Mouse (Mus musculus) lung, postnatal 10 days (tissue): ENCODE measurements at regions not wholly inside any gene's neighbourhood (a gene's known extent, or its start where the extent isn't known, plus 50 kb on each side); places are given as distances from the start of the nearest gene placed in this dataset.

Source experiments
- DNase-seq: peaks from one replicate; pipeline ENCODE4 v3.0.0; 2021

DNA sequence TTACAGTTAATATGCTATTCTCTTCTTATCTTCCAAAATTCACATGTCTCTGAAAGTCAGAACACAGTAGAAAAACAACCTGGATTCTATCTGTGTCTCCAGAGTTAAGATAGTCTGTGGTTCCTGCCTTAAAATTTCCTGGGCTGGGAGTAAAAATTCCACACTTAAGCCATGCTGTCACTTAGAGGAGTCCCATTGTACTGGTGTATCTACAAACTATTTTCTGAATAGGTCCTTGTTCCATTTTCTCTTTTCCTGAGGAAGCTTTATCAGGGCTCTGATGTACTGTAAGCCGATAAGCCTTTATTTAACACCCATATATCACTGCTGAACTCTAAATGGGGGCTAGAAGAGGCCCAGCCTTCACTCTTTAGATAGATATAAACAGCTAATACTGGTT, 1171.1 kb downstream of the Efnb2 start:
- no peak for DNase-seq

DNA sequence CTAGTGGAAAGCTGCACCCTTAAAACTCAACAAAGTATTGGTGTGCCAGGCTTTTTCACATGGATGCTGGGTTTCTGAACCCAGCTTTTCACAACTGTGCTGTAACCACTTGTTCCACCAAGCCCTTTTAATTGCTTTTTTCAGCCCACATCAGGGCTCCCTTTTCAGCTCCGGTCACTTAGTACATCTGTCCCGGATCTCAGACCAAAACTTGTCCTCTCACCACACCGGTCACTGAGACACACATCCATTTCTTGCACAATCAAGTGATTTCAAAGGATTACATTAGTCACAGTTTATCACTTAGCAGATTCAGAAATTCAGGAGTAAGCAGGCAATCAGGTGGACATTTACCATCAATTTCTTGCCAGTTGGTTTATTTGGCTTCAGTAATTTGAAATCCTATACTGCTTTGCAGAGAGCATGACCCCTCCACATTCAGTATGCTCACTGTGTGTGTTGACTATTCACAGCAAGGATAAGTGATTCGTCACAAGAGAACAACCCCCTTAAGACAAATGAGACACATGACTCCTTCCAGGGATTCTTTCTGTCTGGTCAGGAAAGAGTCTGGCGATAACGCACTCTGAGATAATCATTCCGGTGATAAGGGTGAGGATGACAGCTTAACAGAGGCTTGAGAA, 1188.8 kb downstream of the Efnb2 start:
- no peak for DNase-seq

DNA sequence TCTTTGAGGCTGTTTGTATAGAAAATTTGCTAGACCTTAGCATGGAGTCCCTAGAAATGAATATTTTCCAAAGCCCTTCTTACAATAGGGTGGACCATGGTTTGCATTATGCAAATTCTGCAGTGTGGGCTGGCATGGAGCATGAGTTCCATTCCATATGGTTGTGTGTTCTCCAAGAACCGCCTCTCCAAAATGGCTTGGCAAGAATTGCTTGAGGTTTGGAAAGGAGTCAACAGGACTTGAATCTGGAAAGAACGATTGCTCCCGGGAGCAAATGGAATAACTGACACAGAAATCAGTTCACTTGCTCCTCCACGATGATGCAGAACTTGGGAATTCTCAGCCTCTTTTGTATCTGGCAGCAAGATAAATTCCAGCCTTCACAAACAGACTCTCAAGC, 1191.8 kb downstream of the Efnb2 start:
- no peak for DNase-seq

DNA sequence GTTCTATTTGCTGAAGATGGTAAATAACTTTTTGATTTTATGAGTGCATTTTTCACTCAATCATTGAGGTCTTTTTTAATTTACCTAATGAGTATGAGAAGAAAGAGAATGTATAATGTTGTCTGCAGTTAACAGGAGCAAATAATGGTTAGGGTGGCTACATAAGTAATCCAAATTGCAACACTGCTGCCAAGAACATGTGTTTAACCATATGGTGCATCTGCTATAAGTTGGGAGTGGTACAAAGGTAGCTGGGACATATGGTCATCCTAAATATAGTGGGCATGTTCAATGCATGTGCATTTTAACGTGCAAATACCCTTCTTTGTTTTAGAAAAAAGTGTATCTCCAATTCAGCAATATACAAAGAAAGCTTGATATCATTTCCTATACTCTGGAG, 1198.2 kb downstream of the Efnb2 start:
- DNase-seq = no peak

DNA sequence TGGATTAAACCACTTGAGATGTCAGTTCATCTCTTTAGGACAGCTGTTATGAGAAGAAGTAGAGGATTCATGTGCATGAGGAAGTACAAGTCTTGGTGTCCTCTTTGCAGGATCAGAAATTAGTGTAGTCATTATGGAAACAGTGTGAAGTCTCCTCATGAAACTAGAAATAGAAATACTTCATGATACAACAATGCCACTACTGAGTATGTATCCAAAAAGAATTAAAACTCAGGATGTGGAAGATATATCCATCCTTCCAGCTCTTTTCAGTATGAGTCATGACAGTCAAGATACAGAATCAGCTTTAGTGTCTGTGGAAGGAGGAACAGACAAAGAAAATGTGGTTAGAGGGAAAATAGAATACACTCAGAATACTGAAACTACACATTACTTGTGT, 1211.7 kb downstream of the Efnb2 start:
- no peak for DNase-seq

DNA sequence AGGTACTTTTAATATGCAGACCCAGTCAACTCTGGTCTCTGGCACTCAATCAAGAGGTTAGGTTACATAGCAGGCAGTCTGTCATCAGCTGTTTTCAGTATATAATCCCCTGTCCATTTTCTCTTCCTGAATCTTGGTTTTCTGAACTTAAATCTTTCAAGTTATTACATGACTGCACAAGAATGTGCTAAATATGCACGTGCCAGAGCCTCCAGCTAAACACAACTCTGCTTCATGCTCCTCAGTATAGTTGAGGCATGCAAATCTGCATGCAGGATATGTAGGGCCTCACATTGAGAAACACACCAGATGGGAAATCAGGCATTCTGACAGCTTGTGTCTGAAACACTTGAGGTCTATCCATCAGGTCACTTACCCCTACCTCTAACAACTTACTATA, 1214.0 kb downstream of the Efnb2 start:
- DNase-seq = no peak

DNA sequence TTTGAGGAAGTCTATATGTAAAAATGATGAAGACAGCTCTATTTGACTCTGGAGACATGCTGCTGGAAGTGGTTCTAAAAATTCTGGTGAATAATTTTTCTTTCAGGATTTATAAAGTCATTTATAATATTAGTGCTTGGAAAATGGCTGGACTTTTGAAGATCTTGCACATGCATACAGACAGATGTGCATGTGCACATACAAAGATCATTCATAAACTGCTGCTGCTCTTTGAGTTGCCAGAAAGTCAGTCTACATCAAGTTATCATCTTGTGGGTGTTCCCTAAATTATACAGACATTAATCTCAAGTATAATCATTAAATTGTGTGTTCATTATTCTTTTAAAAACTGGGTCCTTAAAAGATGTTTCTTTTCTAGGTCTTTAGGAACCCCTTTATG, 1220.2 kb downstream of the Efnb2 start:
- DNase-seq = no peak

DNA sequence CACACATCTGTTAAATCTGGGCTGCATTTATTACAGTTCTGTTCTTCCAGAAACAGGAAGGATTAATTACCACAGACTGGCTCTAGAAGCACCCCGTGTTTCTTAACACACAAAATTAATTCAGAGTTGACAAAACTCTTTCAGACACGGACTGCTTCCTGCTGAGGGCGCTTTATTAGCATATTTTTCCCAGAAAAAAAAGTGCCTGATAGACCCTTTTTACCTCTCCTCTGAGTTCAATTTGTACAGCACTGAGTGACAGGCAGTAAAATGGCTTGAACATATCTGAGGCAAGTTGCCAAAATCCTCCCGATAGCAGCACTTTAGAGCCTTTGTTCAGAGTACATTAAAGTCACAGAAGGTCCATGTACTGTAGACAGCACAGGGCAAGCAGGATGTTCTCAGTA, 1220.8 kb downstream of the Efnb2 start:
- peak; percentile 2 for DNase-seq

DNA sequence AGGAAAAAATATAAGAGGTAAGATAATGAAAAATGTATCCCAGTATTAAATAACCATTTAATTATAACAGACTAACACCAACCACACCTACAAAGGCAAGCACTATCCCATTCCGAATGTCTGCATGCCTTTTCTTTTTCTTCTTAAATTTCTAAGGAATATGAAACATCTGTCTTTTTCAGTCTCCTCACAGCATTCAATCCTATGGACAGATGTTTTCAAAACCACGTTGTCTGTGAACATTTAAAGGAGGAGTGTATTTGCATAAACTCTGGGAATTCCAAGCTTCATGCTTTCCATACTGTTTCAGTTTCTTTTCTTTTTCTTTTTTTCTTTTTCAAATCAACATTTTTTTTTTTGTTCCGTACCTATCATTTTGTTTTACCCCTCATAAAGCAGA, 1221.2 kb downstream of the Efnb2 start:
- no peak for DNase-seq

DNA sequence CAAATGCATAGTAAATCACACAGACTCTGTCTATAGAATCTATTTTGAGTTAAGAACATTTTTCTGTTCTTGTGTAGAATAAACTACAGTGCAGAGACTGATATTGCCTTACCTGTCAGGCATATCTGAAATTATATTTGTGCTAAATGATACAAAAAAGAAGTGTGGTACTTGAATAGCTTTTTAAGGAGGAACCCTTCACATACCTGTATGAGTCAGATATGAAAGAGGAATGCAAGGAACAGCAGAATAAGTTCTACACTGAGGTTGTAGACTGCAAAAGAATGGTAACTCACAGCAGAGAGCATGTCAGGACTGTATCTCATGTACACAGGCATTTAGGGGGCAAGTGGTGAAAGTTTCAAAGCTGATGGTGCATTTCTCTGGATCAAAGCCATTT, 1230.6 kb downstream of the Efnb2 start:
- DNase-seq = no peak

DNA sequence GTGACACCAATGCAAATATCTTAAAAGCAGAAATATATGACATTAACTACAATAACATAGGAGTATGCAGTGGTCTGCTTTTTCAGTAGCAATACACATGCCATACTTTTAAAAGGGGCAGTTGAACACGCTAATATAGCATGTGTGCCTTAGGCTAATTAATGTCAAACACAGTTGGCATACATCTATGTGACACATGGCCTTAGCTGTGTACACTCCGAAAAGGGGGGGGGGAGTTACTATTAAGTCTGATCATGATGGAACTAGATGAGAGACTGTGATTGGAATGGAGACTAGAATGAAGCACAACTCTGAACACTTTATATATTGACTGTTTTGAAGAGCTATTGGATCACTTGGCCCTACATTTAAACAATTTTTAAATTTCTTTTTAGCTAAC, 1262.9 kb downstream of the Efnb2 start:
- DNase-seq = no peak

DNA sequence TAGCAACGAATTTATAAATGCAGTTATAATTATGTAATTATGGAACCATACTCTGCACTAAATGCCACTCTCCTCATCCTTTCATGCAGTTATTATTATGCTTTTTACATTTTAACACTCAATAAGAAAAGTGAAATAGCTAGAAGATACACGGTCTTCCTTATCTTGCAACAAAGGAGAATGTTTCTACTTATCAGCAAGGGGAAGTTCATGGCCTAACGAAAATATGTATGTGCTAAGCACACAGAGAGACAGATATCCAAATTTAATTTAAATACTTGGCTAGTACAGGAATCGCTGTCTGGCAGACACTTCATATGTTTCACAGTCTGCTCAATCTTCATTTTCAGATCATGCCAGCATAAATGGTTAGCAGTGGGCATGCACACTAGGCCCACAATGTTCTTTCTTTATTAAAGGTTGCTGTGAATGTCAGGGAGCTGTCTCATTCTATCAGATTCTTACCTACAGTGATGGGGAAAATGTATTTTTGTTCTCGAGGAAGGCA, 1263.6 kb downstream of the Efnb2 start:
- DNase-seq = no peak
